Mouse (Mus musculus) ES-Bruce4 (cell line): ENCODE results near the gene Ldlrap1. TPM values are rescaled to one million over a fixed set of nuclear protein-coding genes. Genes with fewer than 3 reads are reported as not detected.

Source experiments
- H3K27ac ChIP-seq: 2 replicates; pipeline ENCODE4 v1.5.1; 2012; ENCODE audit warnings: low read length, inconsistent platforms; ENCODE audit not compliant: insufficient read depth
- H3K27me3 ChIP-seq: 2 replicates; pipeline ENCODE4 v1.6.1; 2012; ENCODE audit warnings: mild to moderate bottlenecking, low read length, inconsistent platforms; ENCODE audit not compliant: control insufficient read depth, poor library complexity, insufficient read depth, severe bottlenecking
- H3K36me3 ChIP-seq: 2 replicates; pipeline ENCODE4 v1.6.1; 2012; ENCODE audit warnings: inconsistent platforms, mild to moderate bottlenecking, low read length, moderate library complexity; ENCODE audit not compliant: control insufficient read depth, poor library complexity, insufficient read depth, severe bottlenecking
- H3K4me1 ChIP-seq: one replicate; pipeline ENCODE4 v1.8.1; 2011; ENCODE audit warnings: low read length; ENCODE audit not compliant: control insufficient read depth, insufficient read depth
- H3K4me3 ChIP-seq: 2 replicates; pipeline ENCODE4 v1.5.1; 2011; ENCODE audit warnings: low read depth, mild to moderate bottlenecking, low read length
- H3K9ac ChIP-seq: 2 replicates; pipeline ENCODE4 v1.6.1; 2012; ENCODE audit warnings: low read depth, mild to moderate bottlenecking, inconsistent platforms; ENCODE audit not compliant: poor library complexity, severe bottlenecking
- H3K9me3 ChIP-seq: replicated peaks from 2 replicates; pipeline ENCODE4 v1.6.1; 2012; ENCODE audit warnings: mild to moderate bottlenecking, low read length, inconsistent platforms; ENCODE audit not compliant: control insufficient read depth, poor library complexity, insufficient read depth, severe bottlenecking
- CTCF ChIP-seq: IDR thresholded peaks from one replicate; pipeline ENCODE4 v1.8.1; 2011; ENCODE audit warnings: low read depth, low read length
- EP300 ChIP-seq: IDR thresholded peaks from 2 replicates; pipeline ENCODE4 v1.6.1; 2011; ENCODE audit warnings: low read depth, low read length; ENCODE audit not compliant: insufficient read depth
- POLR2A ChIP-seq: IDR thresholded peaks from one replicate; pipeline ENCODE4 v1.8.1; 2011; ENCODE audit warnings: low read length; ENCODE audit not compliant: insufficient read depth
- polyA plus RNA-seq: library from polyadenylated mRNA; stranded (reverse); fragments of >200 nt; gene quantifications from 2 replicates; pipeline ENCODE4 v1.2.4, GENCODE M21; 2011; ENCODE audit warnings: low read depth; ENCODE audit not compliant: missing spikeins, insufficient read depth, insufficient read length

The Ldlrap1 gene
- polyA plus RNA-seq, 1 experiment, result 18.9 TPM

DNA sequence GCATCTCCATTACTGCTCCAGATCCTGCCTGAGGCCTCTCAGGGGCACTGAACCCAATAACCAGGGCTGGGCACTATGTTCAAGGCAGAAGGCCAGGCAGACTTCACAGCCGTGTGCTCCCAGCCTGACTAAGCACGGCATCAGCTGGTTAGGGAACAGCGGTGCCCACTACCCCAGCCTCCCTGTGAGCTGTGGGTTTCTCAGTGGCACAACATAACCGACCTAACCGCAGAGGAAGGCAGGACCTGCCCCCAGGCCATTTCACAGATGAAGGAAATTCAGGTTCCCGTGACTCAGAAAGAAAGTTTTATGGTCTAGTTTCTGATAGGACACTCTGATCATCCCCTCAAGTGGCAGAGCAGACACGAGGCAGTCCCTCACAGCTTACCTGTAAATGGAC is 10.9 kb downstream of the Ldlrap1 start:
- no peak for TF ChIP-seq POLR2A
- no peak for TF ChIP-seq EP300
- no peak for TF ChIP-seq CTCF
- no peak overlapping the region for H3K9ac ChIP-seq
- H3K4me3 ChIP-seq, result no peak overlapping the region
- no peaks in the 10 kb centered on the region for H3K36me3 ChIP-seq
- no peaks in the 10 kb centered on the region for H3K27me3 ChIP-seq
- H3K4me1 ChIP-seq, result peaks cover 10% of the 10 kb centered on the region
- no peak overlapping the region for H3K27ac ChIP-seq
- no peaks in the 10 kb centered on the region for H3K9me3 ChIP-seq

DNA sequence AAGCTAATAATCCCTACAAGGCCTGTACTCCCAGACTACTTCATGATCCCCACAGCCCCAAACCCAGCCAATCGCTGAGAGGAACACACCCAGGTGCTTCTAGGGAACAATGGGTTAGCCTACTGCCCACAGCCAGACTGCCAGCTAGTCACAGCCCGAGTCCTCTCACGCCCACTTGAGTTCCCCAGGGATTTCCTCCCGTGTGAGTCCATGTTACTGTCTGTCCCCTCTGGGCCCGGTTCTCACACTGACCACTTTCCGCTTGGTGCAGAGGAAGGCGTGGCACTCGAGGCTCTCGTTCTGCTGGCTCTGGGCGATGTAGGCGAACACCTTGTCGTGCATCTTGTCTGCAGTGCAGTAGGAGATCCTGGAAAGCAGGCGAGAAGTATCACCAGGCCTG is 12.9 kb downstream of the Ldlrap1 start:
- Histone ChIP-seq H3K4me1 (peaks cover 11% of the 10 kb centered on the region), H3K9me3 (no peaks in the 10 kb centered on the region), H3K27ac (no peak overlapping the region)

DNA sequence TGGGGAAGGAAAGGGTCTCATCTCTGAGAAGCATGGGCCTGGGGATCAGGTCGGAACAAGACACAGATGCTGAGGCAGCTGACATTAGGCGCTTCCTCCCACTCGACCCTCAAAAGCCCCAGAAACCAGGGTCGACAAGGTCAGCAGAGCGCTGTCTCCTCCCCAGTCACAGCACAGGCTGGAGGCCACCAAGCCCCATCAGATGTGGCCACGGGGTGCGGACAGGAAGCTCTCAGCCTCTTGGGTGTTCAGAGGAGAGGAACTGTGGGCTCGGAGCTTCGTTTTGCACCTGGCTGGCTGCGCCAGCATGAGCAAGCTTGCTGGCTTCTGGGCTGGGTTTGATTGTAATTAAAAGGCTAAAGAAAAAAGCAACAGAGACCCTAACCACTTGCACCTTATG is 13.5 kb downstream of the Ldlrap1 start:
- no peak for TF ChIP-seq EP300
- no peak for TF ChIP-seq POLR2A
- TF ChIP-seq CTCF, result no peak
- Histone ChIP-seq H3K36me3 (no peaks in the 10 kb centered on the region), H3K4me3 (no peak overlapping the region), H3K4me1 (peaks cover 11% of the 10 kb centered on the region), H3K9me3 (no peaks in the 10 kb centered on the region), H3K9ac (no peak overlapping the region), H3K27ac (no peak overlapping the region), H3K27me3 (no peaks in the 10 kb centered on the region)

More for the DNA sequence above, 12.9 kb downstream of the Ldlrap1 start:
- H3K4me3 ChIP-seq, result no peak overlapping the region
- H3K36me3 ChIP-seq, result no peaks in the 10 kb centered on the region
- no peaks in the 10 kb centered on the region for H3K27me3 ChIP-seq
- H3K9ac ChIP-seq, result no peak overlapping the region
- TF ChIP-seq POLR2A (no peak), EP300 (no peak), CTCF (no peak)

DNA sequence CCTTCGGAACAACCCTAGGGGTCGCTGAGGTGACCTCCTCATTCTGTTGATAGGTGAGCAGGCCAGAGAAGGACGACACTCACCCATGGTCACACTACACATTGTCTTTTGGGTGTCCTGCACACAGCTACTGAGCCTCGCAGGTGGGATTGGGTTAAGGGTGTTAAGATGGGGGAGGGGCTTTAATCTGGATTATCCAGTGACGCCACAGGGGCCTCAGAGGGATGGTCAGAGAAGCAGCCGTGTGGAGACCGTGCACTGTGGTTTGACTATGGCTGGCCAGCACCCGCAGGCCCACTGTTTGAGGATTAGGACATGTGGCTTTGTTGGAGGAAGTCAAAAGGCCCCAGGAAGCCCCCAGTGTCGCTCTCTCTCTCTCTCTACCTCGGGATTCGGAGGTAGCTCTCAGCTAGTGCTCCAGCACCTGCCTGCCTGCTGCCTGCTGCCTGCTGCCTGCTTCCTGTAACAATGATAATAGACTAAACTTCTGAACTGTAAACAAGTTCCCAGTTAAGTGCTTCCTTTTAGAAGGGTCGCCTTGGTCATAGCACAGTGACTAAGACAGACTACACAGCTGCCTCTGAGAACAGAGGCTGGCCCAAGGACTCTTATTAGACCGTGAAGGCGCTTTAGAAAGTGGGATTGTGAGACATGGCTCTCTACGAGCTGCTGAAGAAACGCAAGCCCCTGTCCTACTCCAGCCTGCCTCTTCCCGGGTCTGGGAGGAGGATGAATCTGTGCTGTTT is 14.1 kb downstream of the Ldlrap1 start:
- H3K9ac ChIP-seq, result no peak overlapping the region
- H3K9me3 ChIP-seq, result no peaks in the 10 kb centered on the region
- no peaks in the 10 kb centered on the region for H3K36me3 ChIP-seq
- no peak for TF ChIP-seq POLR2A
- TF ChIP-seq EP300, result no peak
- no peak for TF ChIP-seq CTCF
- no peak overlapping the region for H3K27ac ChIP-seq
- peaks cover 7% of the 10 kb centered on the region for H3K4me1 ChIP-seq
- H3K4me3 ChIP-seq, result no peak overlapping the region
- no peaks in the 10 kb centered on the region for H3K27me3 ChIP-seq

DNA sequence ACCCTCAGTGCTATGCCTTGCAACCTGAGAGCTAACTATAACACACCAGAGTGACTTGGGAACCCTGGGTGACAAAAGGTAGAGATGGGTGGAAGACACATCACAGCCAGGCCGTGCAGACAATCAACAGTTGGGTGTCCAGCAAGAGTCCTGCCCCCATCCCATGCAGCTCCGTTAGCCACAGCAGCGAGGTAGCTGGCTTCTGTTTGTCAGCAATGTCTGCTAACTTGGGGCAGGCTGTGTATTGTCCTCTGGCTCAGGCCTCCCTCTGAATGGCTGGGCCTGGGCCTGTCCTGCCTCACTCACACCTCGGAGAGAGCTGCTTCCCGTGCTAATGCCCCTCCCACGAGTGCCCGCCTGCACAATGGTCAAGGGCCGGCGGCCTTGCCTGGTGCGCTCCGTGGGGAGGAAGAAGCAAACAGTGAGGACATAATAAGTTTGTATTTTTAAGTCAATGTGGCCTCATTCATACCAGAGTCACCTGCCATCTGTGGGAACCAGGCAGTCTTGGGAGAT is 14.9 kb downstream of the Ldlrap1 start:
- TF ChIP-seq CTCF (no peak), EP300 (no peak), POLR2A (no peak)
- Histone ChIP-seq H3K4me1 (peaks cover 7% of the 10 kb centered on the region), H3K27ac (no peak overlapping the region)

DNA sequence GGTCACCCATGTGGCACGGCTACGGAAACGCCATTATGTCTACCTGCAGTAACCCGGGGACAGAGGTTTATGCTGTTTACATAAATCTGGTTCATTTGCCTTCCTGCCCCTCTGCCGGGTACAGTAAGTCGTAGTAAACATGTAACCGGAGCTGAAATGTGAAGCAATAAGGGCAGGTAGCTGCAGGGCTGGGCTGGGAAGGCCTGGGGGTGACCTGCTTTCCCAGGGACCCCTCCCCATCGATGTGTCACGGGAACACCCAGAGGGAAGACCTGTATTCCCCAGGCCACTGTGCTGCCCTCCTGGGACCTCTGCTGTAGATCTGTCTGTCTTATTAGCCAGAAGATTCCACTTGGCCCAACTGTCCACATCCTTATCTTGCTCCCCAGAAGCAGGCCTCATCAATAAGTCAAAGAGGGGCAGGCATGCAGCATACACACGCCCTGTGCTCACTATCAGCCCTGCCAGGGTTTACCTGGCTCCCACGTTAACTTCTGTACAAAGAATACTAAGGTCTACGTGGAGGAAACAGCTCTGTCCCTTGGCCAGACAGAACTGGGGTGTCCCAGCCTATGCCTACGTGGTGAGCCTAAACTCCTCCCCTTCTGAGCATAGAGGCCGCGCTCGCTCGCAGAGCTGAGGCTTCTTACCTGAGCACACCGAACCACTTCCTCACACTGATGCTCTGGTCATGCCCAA is 16.0 kb downstream of the Ldlrap1 start:
- 0 out of 2 replicates have a peak, but pooled peaks cover 4% of the 10 kb centered on the region for H3K36me3 ChIP-seq
- H3K9me3 ChIP-seq, result no peaks in the 10 kb centered on the region
- no peak overlapping the region for H3K27ac ChIP-seq
- no peaks in the 10 kb centered on the region for H3K27me3 ChIP-seq
- no peak overlapping the region for H3K9ac ChIP-seq
- H3K4me3 ChIP-seq, result no peak overlapping the region
- peaks cover 7% of the 10 kb centered on the region for H3K4me1 ChIP-seq
- TF ChIP-seq CTCF, result no peak
- no peak for TF ChIP-seq EP300
- TF ChIP-seq POLR2A, result no peak

More for the DNA sequence above, 14.9 kb downstream of the Ldlrap1 start:
- Histone ChIP-seq H3K9ac (no peak overlapping the region), H3K27me3 (no peaks in the 10 kb centered on the region), H3K4me3 (no peak overlapping the region), H3K9me3 (no peaks in the 10 kb centered on the region), H3K36me3 (0 out of 2 replicates have a peak, but pooled peaks cover 1% of the 10 kb centered on the region)
